ENCODE assay signal across 8 mouse cellular contexts in the genomic region with DNA sequence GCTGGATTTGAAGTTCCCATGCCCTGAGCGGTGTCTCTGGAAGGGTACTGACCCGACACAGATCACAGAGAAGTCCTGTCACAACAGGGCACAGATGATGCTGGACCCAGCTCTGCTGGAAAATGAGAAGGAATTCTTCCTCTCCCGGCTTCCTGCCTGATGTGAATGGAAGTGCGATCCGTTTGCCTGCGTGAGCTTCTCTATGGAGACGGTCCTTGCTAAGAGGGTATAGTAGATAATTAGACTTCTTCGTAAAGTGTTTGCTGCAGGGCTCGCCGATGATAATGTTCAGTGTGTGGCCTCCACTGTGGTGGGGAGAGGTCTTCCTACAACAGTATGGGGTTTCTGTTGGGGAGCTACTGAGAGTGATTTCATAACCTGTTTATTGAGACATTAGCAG.
DNase-seq lines count a peak whose midpoint lies in the region; ATAC-seq lines count a peak whose summit lies in the region.

No protein-coding gene starts in this region.

- no peaks in the 10 kb centered on the region for H3K36me3 ChIP-seq in heart, embryonic 11.5 days (ENCODE audit: control insufficient read depth, insufficient read depth, low read length)
- H3K36me3 ChIP-seq in liver, embryonic 13.5 days = no peaks in the 10 kb centered on the region

- H3K4me1 ChIP-seq in heart, embryonic 11.5 days (ENCODE audit: control insufficient read depth, insufficient read depth, low read length) = peaks cover 9% of the 10 kb centered on the region
- peaks cover 22% of the 10 kb centered on the region for H3K4me1 ChIP-seq in liver, embryonic 13.5 days (replicated peaks)

- H3K9me3 ChIP-seq in heart, embryonic 11.5 days (replicated peaks; ENCODE audit: control insufficient read depth, low read length) = no peaks in the 10 kb centered on the region
- no peaks in the 10 kb centered on the region for H3K9me3 ChIP-seq in liver, embryonic 13.5 days (replicated peaks)

- peak overlapping the region; percentile 64 for H3K9ac ChIP-seq in heart, embryonic 11.5 days (ENCODE audit: low read depth, low read length)
- H3K9ac ChIP-seq in liver, embryonic 13.5 days = no peak overlapping the region

- H3K27me3 ChIP-seq in heart, embryonic 11.5 days (ENCODE audit: control insufficient read depth, insufficient read depth, low read length) = no peaks in the 10 kb centered on the region
- no peaks in the 10 kb centered on the region for H3K27me3 ChIP-seq in liver, embryonic 13.5 days

- peak overlapping the region; percentile 70 for H3K4me2 ChIP-seq in heart, embryonic 11.5 days
- H3K4me2 ChIP-seq in liver, embryonic 13.5 days = peak overlapping the region; percentile 13; the same call in 1 of the 2 replicates

- peak overlapping the region; percentile 52 for H3K4me3 ChIP-seq in heart, embryonic 11.5 days (ENCODE audit: low read depth, low read length)
- no peak overlapping the region for H3K4me3 ChIP-seq in liver, embryonic 13.5 days (replicated peaks)

- 14% methylated on average over 10 of the region's 10 CpGs for WGBS in heart, embryonic 11.5 days (ENCODE audit: insufficient replicate concordance)
- 72% methylated on average over 10 of the region's 10 CpGs for WGBS in liver, embryonic 13.5 days (ENCODE audit: insufficient replicate concordance)

- ATAC-seq in frontal cortex, adult (ENCODE audit: low TSS enrichment) = peak; percentile 28; the same call in 1 of the 2 replicates
- no peak for ATAC-seq in heart, embryonic 11.5 days (replicated peaks; ENCODE audit: insufficient number of reproducible peaks, low FRiP score, low TSS enrichment)
- ATAC-seq in liver, embryonic 13.5 days (ENCODE audit: low read depth) = no peak
- ATAC-seq in megakaryocyte, adult 5-6 weeks (ENCODE audit: poor library complexity, severe bottlenecking) = no peak
- no peak for ATAC-seq in erythroid progenitor cell, adult 5-6 weeks (replicated peaks; ENCODE audit: low FRiP score, poor library complexity, severe bottlenecking)

- DNase-seq in frontal cortex, postnatal 14 days (ENCODE audit: low spot score in 2 of 2) = no peak
- DNase-seq in Muller cell, postnatal 12 days (ENCODE audit: inconsistent ontology term) = peak; percentile 64
- no peak for DNase-seq in liver, embryonic 13.5 days
- DNase-seq in adrenal gland, postnatal 10 days = no peak

- H3K27ac ChIP-seq in heart, embryonic 11.5 days (ENCODE audit: low read depth, low read length) = peak overlapping the region; percentile 88
- no peak overlapping the region for H3K27ac ChIP-seq in liver, embryonic 13.5 days
